Mouse (Mus musculus): Measurements from ENCODE around the gene H2-DMb1.

Gene H2-DMb1

DNA sequence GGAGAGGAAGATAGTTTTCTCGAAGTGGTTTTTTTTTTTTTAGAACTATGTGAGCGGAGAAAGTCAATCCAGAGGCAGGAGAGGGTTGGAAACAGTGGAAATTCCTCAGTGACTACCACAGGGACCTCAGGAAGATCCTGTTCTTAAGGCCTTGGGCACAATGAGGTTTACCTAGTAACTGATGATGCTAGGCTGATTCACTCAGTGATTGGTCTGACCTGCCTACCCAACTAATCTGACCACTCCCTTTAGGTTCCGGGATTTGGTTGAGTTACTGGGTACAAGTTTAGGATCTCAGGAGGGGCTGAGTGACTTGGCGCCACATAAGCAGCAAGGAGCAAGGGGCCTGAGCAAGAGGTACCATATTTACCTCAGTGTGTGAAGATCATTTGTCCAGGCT, at the start of gene H2-DMb1:
TSS of gene H2-DMb1 (plus strand) at position 150 of the 400 bp plus-strand sequence.
- DNase-seq (ENCODE audit: inconsistent age in 2 of 2, low spot score in 1 of 2) = peak; percentile 56 to 89

DNA sequence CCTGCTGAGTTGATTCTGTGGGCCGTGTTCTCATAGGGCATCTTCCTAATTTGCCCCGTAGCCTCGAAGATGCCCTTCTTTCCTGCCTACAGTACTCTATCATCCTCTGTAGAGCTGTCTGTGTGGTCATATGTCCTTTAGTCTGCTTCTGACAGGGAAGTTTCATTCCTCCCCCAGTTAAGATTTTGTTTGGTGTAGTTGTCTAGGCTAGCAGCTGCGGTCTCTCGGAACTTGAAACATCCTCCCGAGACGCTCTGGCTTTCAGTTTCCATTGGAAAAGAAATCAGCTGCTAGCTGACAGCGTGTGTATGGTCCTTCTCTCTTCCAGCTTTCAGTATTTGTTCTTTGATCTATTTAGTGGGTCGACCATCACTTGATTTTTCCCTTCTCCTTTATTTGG, 48.1 kb upstream of the H2-DMb1 start:
- no peak for DNase-seq (ENCODE audit: inconsistent age in 2 of 2, low spot score in 1 of 2)

DNA sequence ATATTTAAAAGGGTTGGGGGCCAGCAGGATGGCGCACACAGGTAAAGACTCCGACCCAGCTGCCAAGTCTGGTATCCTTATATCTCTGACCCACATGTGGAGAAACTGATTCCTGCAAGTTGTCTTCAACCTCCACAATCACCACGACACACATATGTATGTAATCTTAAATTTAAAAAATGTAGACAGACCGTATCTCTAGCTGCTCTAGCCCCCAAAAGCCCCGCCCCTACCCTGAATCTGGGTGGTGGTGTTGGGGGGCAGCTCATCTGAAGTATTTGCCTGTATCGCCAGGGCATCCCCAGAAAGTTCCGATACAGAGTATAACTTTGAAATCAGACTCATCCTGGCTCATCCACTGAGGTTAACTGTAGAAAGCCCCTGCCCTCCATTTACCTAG, 46.3 kb upstream of the H2-DMb1 start:
- DNase-seq (ENCODE audit: inconsistent age in 2 of 2, low spot score in 1 of 2) = no peak

DNA sequence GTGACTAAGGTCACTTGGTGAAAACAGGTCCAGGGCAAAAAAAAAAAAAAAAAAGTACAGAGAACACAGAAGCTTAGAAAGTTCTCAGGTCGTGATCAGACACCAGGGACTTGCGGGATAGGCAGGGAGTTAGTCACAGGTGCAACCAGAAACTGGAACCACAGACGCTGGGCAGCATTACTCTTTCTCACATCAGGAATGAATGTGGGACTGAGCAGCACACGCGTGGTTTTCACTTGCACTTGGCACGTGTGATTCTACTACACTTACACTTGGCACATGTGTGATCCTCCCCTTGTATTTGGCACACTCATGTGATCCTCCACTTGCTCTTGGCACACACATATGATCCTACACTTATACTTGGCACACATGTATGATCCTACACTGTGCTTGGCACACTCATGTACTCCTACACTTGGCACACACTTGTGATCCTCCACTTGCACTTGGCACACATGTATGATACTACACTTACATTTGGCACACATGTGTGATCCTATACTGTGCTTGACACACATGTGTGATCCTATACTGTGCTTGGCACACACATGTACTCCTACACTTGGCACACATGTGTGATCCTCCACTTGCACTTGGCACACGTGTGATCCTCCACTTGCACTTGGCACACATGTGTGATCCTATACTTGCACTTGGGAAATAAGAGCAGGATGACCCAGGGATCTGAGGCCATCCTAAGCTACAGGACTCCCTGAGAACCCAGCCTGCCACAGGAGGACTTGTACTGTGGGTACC, 45.6 kb upstream of the H2-DMb1 start:
- DNase-seq (ENCODE audit: inconsistent age in 2 of 2, low spot score in 1 of 2) = no peak

DNA sequence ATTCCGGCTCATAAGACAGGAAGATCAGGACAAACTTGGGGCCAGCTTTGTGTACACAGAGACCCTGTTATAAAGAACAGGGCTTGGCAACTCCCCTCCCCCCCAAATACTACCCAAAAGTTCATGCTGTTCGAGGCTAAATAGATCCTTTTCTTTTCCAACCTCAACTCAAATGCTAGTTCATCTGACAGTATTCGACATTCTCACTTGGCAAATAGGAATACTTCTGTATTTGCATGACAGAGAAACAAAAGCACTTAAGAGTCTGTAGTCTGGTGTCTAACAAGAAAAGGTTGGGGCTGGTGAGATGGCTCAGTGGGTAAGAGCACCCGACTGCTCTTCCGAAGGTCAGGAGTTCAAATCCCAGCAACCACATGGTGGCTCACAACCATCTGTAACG, 44.4 kb upstream of the H2-DMb1 start:
- no peak for DNase-seq (ENCODE audit: inconsistent age in 2 of 2, low spot score in 1 of 2)

DNA sequence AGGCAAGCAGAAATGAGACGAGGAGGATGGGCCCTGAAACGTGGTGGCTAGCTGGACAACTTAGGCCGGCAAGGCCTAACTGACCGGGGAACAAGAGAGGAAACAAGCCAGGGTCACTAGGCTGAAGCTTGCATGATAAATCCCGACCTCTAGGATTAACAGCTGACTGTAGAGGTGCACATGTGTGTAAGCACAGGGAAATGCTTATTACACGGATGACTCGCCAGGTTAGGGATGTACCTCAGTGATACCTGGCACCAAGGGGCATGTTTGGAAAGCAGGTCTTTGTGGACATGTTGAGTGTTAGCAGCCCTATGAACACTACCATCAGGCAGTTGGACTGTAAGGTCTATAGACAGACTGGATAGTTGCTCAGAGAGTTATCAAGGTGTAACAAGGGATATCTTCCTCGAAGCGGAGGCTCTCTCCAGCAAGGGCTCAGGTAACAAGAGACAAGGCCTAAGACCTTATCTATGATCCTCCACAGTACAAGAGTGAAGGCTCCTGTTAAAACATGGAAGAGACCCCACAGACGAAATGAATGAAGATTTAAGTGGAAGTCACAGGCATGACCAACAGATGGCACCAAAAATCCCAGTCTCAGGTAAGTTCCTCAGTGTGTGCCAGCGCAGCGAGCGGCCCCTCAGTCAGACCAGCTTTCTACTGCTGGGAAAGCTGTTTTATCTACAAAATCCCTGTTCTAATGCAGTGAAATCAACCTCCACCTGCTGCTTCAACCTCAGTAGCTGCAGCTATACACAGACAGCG, 43.6 kb upstream of the H2-DMb1 start:
- peak in 1 of 2 experiments; percentile 63 for DNase-seq (ENCODE audit: inconsistent age in 2 of 2, low spot score in 1 of 2)

DNA sequence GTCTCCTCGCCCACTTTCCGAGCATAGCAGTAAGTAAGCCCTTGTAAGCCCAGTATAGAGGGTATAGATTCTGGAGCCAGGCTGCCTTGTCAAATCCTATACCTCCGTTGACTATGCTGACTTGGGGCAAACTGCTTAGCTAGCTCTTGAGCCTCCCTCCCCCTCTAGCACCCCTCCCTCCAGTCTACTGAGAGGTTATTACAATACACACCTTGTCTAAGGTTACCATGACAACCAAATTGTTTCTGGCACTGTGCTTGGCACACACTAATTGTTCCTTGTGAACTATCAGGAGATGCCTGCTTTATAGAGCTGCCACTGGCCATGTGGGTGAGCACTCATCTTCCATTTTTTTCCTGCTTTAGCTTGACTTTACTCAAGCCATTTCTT, 43.1 kb upstream of the H2-DMb1 start:
- DNase-seq (ENCODE audit: inconsistent age in 2 of 2, low spot score in 1 of 2) = no peak

DNA sequence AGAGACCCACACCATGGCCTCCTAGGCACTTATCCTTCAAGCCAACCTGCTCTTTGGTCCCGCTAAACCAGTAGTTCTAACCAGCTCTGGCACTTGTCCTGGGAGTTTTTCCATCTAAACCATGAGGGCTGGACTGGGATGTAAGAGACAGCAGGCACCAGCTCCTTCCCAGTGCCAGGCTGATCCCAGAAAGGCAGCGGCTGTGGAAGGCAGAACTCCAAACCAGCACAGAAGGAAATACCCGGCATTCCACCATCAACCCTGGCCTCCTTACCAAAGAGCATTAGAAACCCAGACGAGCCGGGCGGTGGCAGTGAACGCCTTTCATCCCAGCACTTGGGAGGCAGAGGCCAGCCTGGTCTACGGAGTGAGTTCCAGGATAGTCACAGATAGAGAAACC, 42.6 kb upstream of the H2-DMb1 start:
- DNase-seq (ENCODE audit: inconsistent age in 2 of 2, low spot score in 1 of 2) = no peak

DNA sequence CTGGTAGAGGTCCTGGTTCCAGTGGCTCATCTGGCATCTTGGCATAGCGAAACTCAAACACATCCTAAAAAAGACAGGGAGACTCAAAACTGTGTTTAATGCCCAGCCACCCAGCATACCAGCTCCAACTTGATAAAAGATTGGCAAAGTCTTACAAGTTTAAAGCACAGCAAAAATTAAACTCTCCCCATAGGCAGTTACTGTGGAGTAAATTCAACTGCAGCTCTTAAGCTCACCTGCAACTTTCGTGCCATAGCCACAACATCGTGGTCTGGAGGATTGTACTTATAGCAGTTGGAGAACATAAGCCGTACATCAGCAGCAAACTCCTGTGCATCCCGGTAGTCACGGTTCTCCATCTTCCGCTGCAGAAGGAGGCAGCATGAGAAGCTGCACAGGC, 38.8 kb upstream of the H2-DMb1 start:
- DNase-seq (ENCODE audit: inconsistent age in 2 of 2, low spot score in 1 of 2) = no peak

DNA sequence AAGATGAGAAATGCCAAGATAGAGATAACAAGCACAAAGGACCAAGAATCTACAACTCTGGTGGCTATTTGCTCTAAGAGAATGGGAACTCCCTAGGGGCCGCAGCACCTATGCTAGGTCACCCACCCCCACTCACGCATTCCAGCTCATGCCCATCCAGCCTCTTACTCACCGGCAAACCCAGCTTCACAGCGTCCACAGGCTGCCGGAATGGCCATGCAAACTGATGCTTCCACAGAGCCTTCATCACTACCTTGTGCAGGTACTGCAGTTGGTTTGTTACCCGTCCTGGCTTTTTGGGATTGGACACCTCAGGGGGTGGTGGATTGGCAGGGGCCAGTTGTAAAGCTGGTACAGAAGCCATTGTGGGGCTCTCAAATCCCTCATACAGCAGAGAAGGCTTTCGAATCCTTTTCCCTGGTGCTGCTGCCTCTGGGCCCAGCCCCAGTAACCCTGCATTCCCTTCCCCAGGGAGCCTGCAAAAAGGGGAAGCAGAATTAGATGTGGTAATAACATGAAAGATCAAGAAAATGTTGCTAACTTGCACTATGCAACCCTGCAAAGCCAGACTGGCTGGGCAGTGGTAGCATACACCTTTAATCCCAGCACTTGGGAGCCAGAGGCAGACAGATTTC, 36.0 kb upstream of the H2-DMb1 start:
- DNase-seq (ENCODE audit: inconsistent age in 2 of 2, low spot score in 1 of 2) = peak in 1 of 2 experiments; percentile 73

DNA sequence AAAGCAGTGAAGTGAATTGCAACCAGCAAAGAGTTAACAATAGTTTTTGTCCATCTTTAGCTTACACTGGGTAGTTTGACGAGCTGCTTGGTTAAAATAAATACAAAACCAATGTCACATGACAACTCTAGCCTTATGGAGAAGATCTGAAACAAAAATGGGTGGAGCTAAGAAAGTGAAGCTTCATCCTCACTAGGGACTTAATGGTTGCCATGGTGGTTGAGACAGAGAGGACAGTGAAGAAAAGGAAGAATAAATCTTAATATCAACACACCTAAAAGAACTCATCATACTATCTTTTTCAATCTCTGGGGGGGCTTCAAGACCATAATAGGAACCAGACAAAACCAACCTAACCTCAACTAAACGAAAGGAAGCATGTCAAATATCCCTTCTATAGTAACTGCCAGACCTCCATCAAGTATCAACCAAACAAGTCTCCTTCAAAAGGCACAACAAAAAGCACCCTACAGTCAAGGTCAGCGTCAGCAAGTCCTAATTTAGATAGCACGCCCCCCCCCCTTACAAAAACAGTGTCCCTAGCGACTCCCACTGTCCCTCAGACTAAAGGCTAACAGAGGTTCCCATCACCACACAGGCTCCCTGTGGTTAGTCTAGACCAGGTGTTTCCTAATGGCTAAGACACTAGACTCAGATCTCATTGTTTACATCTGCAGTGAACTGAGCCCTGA, 35.3 kb upstream of the H2-DMb1 start:
- DNase-seq (ENCODE audit: inconsistent age in 2 of 2, low spot score in 1 of 2) = peak in 1 of 2 experiments; percentile 65

DNA sequence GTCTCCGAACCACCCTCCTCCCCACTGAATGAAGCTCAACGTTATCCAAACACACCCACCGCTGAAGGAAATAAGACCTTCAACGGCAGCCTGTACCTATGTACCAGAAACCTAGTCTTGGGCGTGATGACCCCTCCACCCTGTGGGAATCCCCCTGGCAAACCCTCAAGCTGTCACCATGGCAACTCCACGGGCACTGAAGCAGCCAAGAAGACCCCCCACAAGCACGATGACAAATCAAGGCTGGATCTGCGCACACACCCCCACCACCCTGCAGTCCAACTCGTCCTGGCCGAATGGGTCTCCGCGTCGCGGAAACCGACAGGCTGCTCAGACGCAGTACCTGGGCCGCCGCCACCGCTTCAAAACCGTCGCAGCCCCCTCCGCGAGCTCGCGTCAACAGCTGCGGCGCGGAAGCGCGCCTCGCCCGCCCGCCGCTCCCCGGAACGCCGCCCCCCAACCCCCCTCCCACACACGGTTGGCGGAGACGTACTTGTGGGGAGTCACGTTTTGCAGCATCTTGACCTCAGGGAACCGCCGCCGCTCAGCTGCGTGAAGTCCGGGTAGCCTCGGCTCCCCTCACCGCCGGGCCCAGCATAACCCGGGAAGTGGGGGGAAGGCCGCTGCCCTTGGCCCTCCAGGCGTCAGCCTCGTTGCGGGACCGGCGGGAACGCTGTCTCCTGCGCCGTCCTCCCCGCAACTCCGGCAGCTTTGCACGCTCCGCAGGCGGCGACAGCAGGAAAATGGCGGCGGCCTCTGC, 34.6 kb upstream of the H2-DMb1 start:
- DNase-seq (ENCODE audit: inconsistent age in 2 of 2, low spot score in 1 of 2) = peak; percentile 67 to 80

DNA sequence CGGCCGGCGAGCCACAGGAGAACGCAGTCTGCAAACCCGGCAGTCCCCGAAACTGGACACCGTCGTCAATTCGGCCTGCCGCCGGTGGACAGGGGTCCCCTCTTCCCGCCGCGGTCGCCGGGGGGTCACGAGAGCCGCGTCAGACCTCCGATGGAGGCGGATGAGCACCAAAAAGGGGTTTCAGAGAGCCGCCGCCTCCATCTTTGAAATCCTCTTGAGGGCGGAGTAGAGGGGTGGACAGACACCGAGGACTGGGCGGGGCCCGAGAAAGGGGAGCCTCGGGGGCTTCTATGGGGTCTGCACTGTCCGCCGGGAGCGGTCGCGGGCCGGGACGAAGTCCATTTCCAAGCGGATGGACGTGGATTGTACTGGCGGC, 34.0 kb upstream of the H2-DMb1 start:
- DNase-seq (ENCODE audit: inconsistent age in 2 of 2, low spot score in 1 of 2) = no peak

DNA sequence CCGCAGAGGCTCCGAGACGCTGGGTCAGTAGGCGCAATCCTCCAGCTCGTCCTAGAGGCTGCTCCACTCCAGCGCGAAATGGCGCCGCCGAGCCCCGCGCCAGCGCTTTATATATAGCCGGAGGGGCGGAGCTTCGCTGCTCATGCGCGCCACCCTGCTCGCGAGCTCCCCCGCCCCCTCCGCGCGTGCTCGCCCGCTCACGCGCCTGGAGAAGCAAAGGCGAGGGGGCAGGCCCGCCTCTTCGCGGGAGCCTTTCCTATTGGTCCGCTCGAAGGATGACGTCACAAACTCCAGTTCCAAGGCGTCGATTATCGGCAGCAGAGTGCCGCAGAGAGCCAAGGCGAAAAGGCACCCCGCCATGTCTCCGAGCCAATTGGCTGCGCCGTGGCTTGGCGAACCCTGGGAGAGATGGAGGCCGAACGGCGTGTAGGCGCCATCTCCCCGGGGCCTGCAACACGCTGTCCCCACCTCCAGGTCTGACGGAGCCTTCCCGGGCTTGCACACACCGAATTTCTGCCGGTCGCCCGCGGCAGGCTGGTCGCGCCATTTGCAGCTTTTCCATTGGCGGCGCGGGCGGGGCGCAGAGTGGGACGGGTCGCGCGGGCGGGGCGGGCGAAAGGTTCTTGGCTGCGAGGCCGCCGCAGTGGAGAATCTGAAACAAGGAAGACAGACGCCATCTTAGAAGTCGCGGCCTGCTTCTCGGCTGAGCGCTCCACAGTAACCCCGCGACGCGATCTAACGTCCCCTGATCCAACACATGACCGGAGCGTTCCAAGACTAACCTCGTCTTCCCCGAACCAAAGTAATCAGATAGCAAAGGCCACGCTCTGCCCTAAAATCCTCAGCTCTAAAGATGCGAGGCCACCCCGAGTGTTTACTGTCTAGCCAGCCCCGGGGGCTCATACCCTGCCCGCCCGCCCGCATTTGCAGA, 33.4 kb upstream of the H2-DMb1 start, which contains the start of gene H2-DMa:
TSS of gene H2-DMa (plus strand) at position 293 of the 931 bp plus-strand sequence.
- DNase-seq (ENCODE audit: inconsistent age in 2 of 2, low spot score in 1 of 2) = peak; percentile 99

DNA sequence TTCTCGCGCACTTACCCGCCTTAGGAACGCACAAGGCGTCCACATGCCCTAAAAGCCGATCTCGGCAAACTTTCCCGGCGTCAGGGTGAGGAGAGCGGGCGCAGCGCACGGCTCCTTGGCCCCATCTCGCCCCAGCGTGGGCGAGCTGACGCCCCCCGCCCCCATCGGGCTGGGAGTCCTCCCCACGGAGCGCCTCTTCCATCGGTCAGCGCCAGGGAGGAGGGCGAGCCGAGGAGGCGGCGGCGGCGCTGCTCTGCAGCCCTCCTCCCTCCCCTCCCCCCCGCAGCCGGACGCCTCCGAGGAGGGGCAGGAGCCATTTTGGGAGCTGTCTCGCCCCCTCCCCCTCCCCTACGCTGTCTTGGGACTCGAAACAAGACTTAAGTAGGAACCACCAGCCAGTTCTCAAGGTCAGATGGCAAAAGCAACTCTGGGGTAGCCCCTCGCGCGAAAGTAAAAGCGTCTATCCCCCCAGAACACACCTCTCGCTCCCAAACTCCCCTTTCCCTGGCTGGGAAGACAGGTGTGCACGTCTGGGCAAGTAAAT, 32.6 kb upstream of the H2-DMb1 start:
- peak; percentile 92 to 96 for DNase-seq (ENCODE audit: inconsistent age in 2 of 2, low spot score in 1 of 2)

DNA sequence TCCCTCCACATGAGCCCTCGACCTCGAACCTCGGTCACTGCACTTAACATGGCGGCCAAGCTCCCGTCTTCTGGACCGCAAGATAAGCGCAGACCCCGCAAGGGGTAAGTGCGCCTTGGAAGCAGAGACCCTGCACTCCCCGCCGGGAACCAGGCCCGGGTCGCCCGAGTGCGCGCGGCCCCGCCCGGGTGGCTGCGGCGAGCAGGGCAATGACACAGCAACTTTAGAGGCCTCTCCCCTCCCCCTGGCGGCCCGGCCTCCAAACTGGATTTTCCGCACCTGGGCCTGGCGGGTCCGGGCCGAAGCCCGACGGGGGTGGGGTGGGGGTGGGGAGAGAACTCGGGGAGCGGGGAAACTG, 32.1 kb upstream of the H2-DMb1 start:
- DNase-seq (ENCODE audit: inconsistent age in 2 of 2, low spot score in 1 of 2) = peak; percentile 90 to 95

DNA sequence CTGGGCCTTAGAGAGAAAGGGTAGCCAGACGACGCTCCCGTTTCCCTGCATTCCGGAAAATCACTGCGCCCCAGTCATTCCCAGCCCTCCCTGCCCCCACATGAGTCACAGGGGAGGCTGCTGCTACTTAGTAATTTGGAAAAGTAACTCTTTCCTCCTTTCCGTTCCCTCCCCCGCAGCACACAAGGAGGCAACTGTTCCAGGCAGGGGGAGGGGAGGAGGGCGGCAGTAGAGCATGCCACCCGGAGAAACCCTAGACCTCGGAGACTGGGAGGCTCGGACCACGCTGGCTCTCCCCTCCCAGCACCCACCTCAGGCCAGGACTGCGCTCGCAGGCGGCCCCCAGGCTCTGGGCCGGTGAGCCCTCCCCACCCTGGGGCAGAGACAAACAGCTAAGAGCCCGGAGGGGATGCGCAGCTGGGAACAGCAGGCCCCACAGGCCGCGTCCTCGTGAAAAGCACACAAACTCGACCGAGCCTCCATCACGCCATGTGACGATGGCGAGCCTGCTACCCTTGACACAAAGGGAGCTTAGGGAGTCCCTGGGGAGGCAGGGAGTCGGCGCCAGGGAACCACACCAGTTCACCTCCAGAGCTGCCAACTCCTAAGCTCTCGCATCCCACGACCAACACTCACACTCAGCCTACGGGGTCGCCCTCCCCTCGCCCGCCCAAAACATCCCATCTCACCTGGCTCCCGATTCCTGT, 31.5 kb upstream of the H2-DMb1 start:
- peak; percentile 94 to 98 for DNase-seq (ENCODE audit: inconsistent age in 2 of 2, low spot score in 1 of 2)

DNA sequence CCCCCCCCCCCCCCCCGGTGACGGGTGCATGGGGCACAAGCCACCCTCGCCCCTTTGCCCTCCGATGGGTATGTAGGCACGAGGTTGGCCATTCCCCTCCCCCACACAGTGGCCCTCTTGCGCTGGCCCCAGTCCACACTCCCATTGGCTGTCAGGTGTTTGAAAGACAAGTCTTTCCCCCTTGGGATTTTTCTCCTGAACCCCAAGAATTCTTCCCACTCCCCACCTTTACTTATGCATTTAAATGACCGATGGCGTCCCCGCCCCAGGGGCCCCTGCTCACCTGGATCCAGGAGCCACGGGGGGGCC, 31.0 kb upstream of the H2-DMb1 start:
- no peak for DNase-seq (ENCODE audit: inconsistent age in 2 of 2, low spot score in 1 of 2)
